Mouse (Mus musculus): Measurements from ENCODE around the gene Gng7. TPM values are rescaled to one million over a fixed set of nuclear protein-coding genes. Genes with fewer than 3 reads are reported as not detected.

Gene Gng7
- polyA plus RNA-seq, 1 experiment from 2014 or later, result 1.5 TPM

- Histone ChIP-seq H3K27ac (ENCODE audit: poor library complexity, severe bottlenecking) (no peak overlapping the region), H3K4me2 (peak overlapping the region; percentile 93), H3K4me3 (peak overlapping the region; percentile 66), H3K27me3 (replicated peaks) (peaks cover 12% of the 10 kb centered on the region; the same call in 1 of the 2 replicates), H3K9me3 (replicated peaks) (no peaks in the 10 kb centered on the region), H3K4me1 (replicated peaks) (peaks cover 81% of the 10 kb centered on the region), H3K9ac (peak overlapping the region; percentile 88; the same call in 1 of the 2 replicates), H3K36me3 (no peaks in the 10 kb centered on the region)
- 4% methylated on average over 21 of the region's 21 CpGs for WGBS
- ATAC-seq (ENCODE audit: insufficient number of reproducible peaks, low FRiP score), result no peak
These were observed 81.2 kb downstream of the Gng7 start for GRCm38 (mm10) chr10:80933421-80933979.

- 2% methylated on average over 17 of the region's 17 CpGs for WGBS
- no peak for ATAC-seq (ENCODE audit: insufficient number of reproducible peaks, low FRiP score)
- Histone ChIP-seq H3K4me1 (replicated peaks) (peaks cover 75% of the 10 kb centered on the region), H3K27ac (ENCODE audit: poor library complexity, severe bottlenecking) (no peak overlapping the region), H3K4me3 (peak overlapping the region; percentile 66), H3K9ac (peak overlapping the region; percentile 88), H3K36me3 (no peaks in the 10 kb centered on the region), H3K4me2 (peak overlapping the region; percentile 93), H3K9me3 (replicated peaks) (no peaks in the 10 kb centered on the region), H3K27me3 (replicated peaks) (peaks cover 12% of the 10 kb centered on the region; the same call in 1 of the 2 replicates)
These were observed 81.9 kb downstream of the Gng7 start for GRCm38 (mm10) chr10:80932700-80933420.

GRCm38 (mm10) chr10:80932206-80932605 is 82.5 kb downstream of the Gng7 start:
- H3K4me3 ChIP-seq, result peak overlapping the region; percentile 66
- H3K27ac ChIP-seq (ENCODE audit: poor library complexity, severe bottlenecking), result no peak overlapping the region
- H3K9me3 ChIP-seq (replicated peaks), result no peaks in the 10 kb centered on the region
- H3K9ac ChIP-seq, result peak overlapping the region; percentile 88
- peaks cover 12% of the 10 kb centered on the region; the same call in 1 of the 2 replicates for H3K27me3 ChIP-seq (replicated peaks)
- ATAC-seq (ENCODE audit: insufficient number of reproducible peaks, low FRiP score), result no peak
- no peaks in the 10 kb centered on the region for H3K36me3 ChIP-seq
- 1% methylated on average over 20 of the region's 20 CpGs for WGBS
- peak overlapping the region; percentile 93 for H3K4me2 ChIP-seq
- H3K4me1 ChIP-seq (replicated peaks), result peaks cover 68% of the 10 kb centered on the region

GRCm38 (mm10) chr10:80931695-80932094 is 83.0 kb downstream of the Gng7 start:
- 2% methylated on average over 26 of the region's 26 CpGs for WGBS
- Histone ChIP-seq H3K9me3 (replicated peaks) (no peaks in the 10 kb centered on the region), H3K27me3 (replicated peaks) (peaks cover 12% of the 10 kb centered on the region; the same call in 1 of the 2 replicates), H3K4me3 (peak overlapping the region; percentile 66), H3K27ac (ENCODE audit: poor library complexity, severe bottlenecking) (no peak overlapping the region), H3K4me2 (peak overlapping the region; percentile 93), H3K9ac (peak overlapping the region; percentile 88), H3K4me1 (replicated peaks) (peaks cover 63% of the 10 kb centered on the region), H3K36me3 (no peaks in the 10 kb centered on the region)
- ATAC-seq (ENCODE audit: insufficient number of reproducible peaks, low FRiP score), result no peak

GRCm38 (mm10) chr10:80931153-80931671 is 83.5 kb downstream of the Gng7 start:
- H3K27ac ChIP-seq (ENCODE audit: poor library complexity, severe bottlenecking), result no peak overlapping the region
- peak overlapping the region; percentile 93 for H3K4me2 ChIP-seq
- H3K9me3 ChIP-seq (replicated peaks), result no peaks in the 10 kb centered on the region
- peak overlapping the region; percentile 66 for H3K4me3 ChIP-seq
- peak overlapping the region; percentile 88 for H3K9ac ChIP-seq
- H3K4me1 ChIP-seq (replicated peaks), result peaks cover 58% of the 10 kb centered on the region
- WGBS, result 2% methylated on average over 14 of the region's 14 CpGs
- H3K27me3 ChIP-seq (replicated peaks), result peaks cover 12% of the 10 kb centered on the region; the same call in 1 of the 2 replicates
- no peak for ATAC-seq (ENCODE audit: insufficient number of reproducible peaks, low FRiP score)
- H3K36me3 ChIP-seq, result no peaks in the 10 kb centered on the region

- H3K36me3 ChIP-seq, result no peaks in the 10 kb centered on the region
- H3K9ac ChIP-seq, result peak overlapping the region; percentile 88
- ATAC-seq (ENCODE audit: insufficient number of reproducible peaks, low FRiP score), result no peak
- peaks cover 12% of the 10 kb centered on the region; the same call in 1 of the 2 replicates for H3K27me3 ChIP-seq (replicated peaks)
- peak overlapping the region; percentile 93 for H3K4me2 ChIP-seq
- H3K9me3 ChIP-seq (replicated peaks), result no peaks in the 10 kb centered on the region
- H3K27ac ChIP-seq (ENCODE audit: poor library complexity, severe bottlenecking), result peak overlapping the region; percentile 67
- under 1% methylated on average over 45 of the region's 45 CpGs for WGBS
- peak overlapping the region; percentile 66 for H3K4me3 ChIP-seq
- H3K4me1 ChIP-seq (replicated peaks), result peaks cover 52% of the 10 kb centered on the region
These were observed 84.2 kb downstream of the Gng7 start for GRCm38 (mm10) chr10:80930361-80931152.

- H3K9me3 ChIP-seq (replicated peaks), result no peaks in the 10 kb centered on the region
- H3K27me3 ChIP-seq (replicated peaks), result peaks cover 11% of the 10 kb centered on the region; the same call in 1 of the 2 replicates
- WGBS, result 0% methylated on average over 56 of the region's 56 CpGs
- peak; percentile 90 for ATAC-seq (ENCODE audit: insufficient number of reproducible peaks, low FRiP score)
- H3K4me3 ChIP-seq, result peak within 1 kb of the TSS; percentile 66
- H3K4me2 ChIP-seq, result peak within 1 kb of the TSS; percentile 96
- no peaks in the 10 kb centered on the region for H3K36me3 ChIP-seq
- H3K4me1 ChIP-seq (replicated peaks), result peaks cover 44% of the 10 kb centered on the region
- peak within 1 kb of the TSS; percentile 88 for H3K9ac ChIP-seq
- H3K27ac ChIP-seq (ENCODE audit: poor library complexity, severe bottlenecking), result peak within 1 kb of the TSS; percentile 95
These were observed 85.2 kb downstream of the Gng7 start, which contains the start of gene Gadd45b for GRCm38 (mm10) chr10:80929299-80930226. TSS of gene Gadd45b (plus strand) at chr10:80930073.

GRCm38 (mm10) chr10:80928586-80929298 is 86.0 kb downstream of the Gng7 start:
- ATAC-seq (ENCODE audit: insufficient number of reproducible peaks, low FRiP score), result peak; percentile 37
- peaks cover 36% of the 10 kb centered on the region for H3K4me1 ChIP-seq (replicated peaks)
- WGBS, result under 1% methylated on average over 45 of the region's 48 CpGs

GRCm38 (mm10) chr10:80925472-80925871 is 89.3 kb downstream of the Gng7 start:
- Histone ChIP-seq H3K4me3 (no peak overlapping the region), H3K9ac (no peak overlapping the region), H3K27ac (ENCODE audit: poor library complexity, severe bottlenecking) (no peak overlapping the region), H3K4me1 (replicated peaks) (peaks cover 26% of the 10 kb centered on the region), H3K27me3 (replicated peaks) (no peaks in the 10 kb centered on the region), H3K9me3 (replicated peaks) (no peaks in the 10 kb centered on the region), H3K36me3 (no peaks in the 10 kb centered on the region), H3K4me2 (no peak overlapping the region)
- 41% methylated on average over 3 of the region's 3 CpGs for WGBS
- no peak for ATAC-seq (ENCODE audit: insufficient number of reproducible peaks, low FRiP score)

More at GRCm38 (mm10) chr10:80928586-80929298, 86.0 kb downstream of the Gng7 start:
- Histone ChIP-seq H3K4me2 (peak overlapping the region; percentile 96), H3K36me3 (no peaks in the 10 kb centered on the region), H3K9me3 (replicated peaks) (no peaks in the 10 kb centered on the region), H3K27me3 (replicated peaks) (peaks cover 3% of the 10 kb centered on the region; the same call in 1 of the 2 replicates), H3K9ac (peak overlapping the region; percentile 82), H3K27ac (ENCODE audit: poor library complexity, severe bottlenecking) (peak overlapping the region; percentile 95), H3K4me3 (peak overlapping the region; percentile 59)

All from heart, embryonic 12.5 days (tissue).